Mouse (Mus musculus) intestine, embryonic 16.5 days (tissue): Measurements from ENCODE around the gene Ssr1. TPM values are rescaled to one million over a fixed set of nuclear protein-coding genes. Genes with fewer than 3 reads are reported as not detected.

Experiments
- ATAC-seq: fragments of 200-750 bp; cut with Nextera tagmentation; 2 replicates; pipeline ENCODE4 v1.8.0; 2017; ENCODE audit warnings: moderate TSS enrichment, moderate library complexity
- H3K27ac ChIP-seq: fragments of 300-500 bp; sonication (generic); 2 replicates; pipeline ENCODE4 v1.5.1; 2014; ENCODE audit warnings: mild to moderate bottlenecking, low read length
- H3K27me3 ChIP-seq: fragments of 300-500 bp; sonication (generic); replicated peaks from 2 replicates; pipeline ENCODE4 v1.6.1; 2014; ENCODE audit warnings: low read length, control low read depth, mixed read lengths; ENCODE audit not compliant: control insufficient read depth, insufficient read depth
- H3K36me3 ChIP-seq: fragments of 300-500 bp; sonication (generic); 2 replicates; pipeline ENCODE4 v1.6.1; 2014; ENCODE audit warnings: low read length, control low read depth; ENCODE audit not compliant: control insufficient read depth, insufficient read depth
- H3K4me1 ChIP-seq: fragments of 300-500 bp; sonication (generic); 2 replicates; pipeline ENCODE4 v1.6.1; 2014; ENCODE audit warnings: low read length, control low read depth, mixed read lengths; ENCODE audit not compliant: control insufficient read depth, insufficient read depth
- H3K4me2 ChIP-seq: fragments of 300-500 bp; sonication (generic); 2 replicates; pipeline ENCODE4 v1.6.1; 2014; ENCODE audit warnings: low read depth, low read length, control low read depth
- H3K4me3 ChIP-seq: fragments of 300-500 bp; sonication (generic); 2 replicates; pipeline ENCODE4 v1.5.1; 2014; ENCODE audit warnings: mild to moderate bottlenecking, low read length
- H3K9ac ChIP-seq: fragments of 300-500 bp; sonication (generic); 2 replicates; pipeline ENCODE4 v1.6.1; 2014; ENCODE audit warnings: low read depth, low read length
- H3K9me3 ChIP-seq: fragments of 300-500 bp; sonication (generic); 2 replicates; pipeline ENCODE4 v1.6.1; 2016; ENCODE audit warnings: low read length, control low read depth; ENCODE audit not compliant: control insufficient read depth
- whole genome bisulfite sequencing: fragments of 180-500 bp; shearing (Covaris S2); extraction: QIAGEN DNeasy Blood & Tissue Kit; methylation state at CpG from one replicate; pipeline ENCODE4 v1.1.7; 2014; 5-methylcytosine and 5-hydroxymethylcytosine counted together
- polyA plus RNA-seq: library from polyadenylated mRNA; unstranded; fragments of >200 nt; fragmentation: Nextera tagmentation; extraction: Ambion mirVana; gene quantifications from 2 replicates; pipeline ENCODE4 v1.2.1, GENCODE M21; 2015

The Ssr1 gene
- polyA plus RNA-seq, 1 experiment from 2014 or later = 129 TPM

DNA sequence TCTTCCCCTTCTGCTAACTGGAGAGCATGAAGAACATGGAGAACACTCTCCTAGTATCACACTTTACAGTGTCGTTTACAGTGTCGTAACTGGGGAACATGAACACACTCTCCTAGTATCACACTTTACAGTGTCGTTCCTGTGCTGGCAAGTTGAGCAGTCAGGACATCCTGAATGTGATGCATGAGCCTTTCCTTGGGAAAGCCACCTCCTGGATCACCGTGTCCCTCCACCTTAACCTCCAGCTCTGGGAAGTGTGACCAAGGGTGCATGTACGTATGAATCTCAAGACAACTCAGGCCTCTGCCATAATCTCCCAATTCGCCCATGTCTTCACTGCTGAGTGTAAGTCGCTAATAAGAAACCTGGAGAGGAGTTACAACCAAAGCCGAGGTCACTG is 4.3 kb downstream of the Ssr1 start:
- ATAC-seq = no peak
- 90% methylated on average over 8 of the region's 8 CpGs for WGBS
- H3K36me3 ChIP-seq = peaks cover 27% of the 10 kb centered on the region
- H3K4me2 ChIP-seq = no peak overlapping the region
- no peak overlapping the region for H3K9ac ChIP-seq
- H3K27me3 ChIP-seq = no peaks in the 10 kb centered on the region
- no peak overlapping the region for H3K27ac ChIP-seq
- no peaks in the 10 kb centered on the region for H3K9me3 ChIP-seq
- peaks cover 5% of the 10 kb centered on the region; the same call in 1 of the 2 replicates for H3K4me1 ChIP-seq
- H3K4me3 ChIP-seq = no peak overlapping the region

DNA sequence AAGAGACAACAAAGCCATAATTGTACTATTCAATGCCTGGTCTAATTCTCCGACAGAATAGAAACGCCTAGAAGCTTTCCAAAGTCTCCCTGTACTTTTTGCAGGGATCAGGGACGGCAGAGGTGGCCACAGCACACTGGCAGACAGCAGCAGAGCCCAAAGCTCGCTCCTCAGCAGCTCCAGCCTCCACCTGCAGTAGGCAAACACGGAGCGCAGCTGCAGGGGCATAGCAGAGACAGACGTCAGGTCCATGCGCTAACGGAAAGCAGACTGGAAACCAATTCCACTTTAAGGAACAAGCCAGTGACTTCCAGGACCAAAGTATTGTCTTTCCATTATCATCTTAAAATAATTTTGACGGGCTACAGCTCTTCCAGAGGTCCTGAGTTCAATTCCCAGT is 7.9 kb downstream of the Ssr1 start:
- Histone ChIP-seq H3K27me3 (no peaks in the 10 kb centered on the region), H3K36me3 (peaks cover 42% of the 10 kb centered on the region), H3K9ac (no peak overlapping the region), H3K4me1 (no peaks in the 10 kb centered on the region), H3K4me3 (no peak overlapping the region), H3K9me3 (no peaks in the 10 kb centered on the region), H3K4me2 (no peak overlapping the region), H3K27ac (no peak overlapping the region)
- ATAC-seq = no peak
- 86% methylated on average over 10 of the region's 10 CpGs for WGBS

DNA sequence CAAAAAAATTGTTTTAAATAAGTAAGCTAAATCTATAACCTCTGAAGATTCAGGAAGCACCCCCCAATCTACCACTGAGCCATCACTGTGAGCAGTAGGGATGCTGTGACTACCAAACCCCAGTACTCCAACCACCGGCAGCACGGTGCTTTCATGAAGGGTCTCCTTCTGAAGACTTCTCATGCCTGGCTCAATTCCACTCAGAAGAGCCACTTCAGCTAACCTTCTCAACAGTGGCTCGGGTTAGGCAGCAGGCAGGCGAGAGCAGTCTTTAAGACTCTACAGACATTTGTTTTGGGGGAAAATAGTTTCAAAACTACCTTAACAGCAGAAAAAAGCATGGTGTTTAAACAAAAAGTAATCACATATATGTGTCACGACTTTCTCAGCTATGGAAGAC is 13.0 kb downstream of the Ssr1 start:
- Histone ChIP-seq H3K9ac (no peak overlapping the region), H3K36me3 (peaks cover 25% of the 10 kb centered on the region), H3K4me3 (no peak overlapping the region), H3K4me2 (no peak overlapping the region), H3K4me1 (no peaks in the 10 kb centered on the region), H3K27me3 (no peaks in the 10 kb centered on the region), H3K9me3 (no peaks in the 10 kb centered on the region), H3K27ac (no peak overlapping the region)
- WGBS = 92% methylated on average over 5 of the region's 5 CpGs
- no peak for ATAC-seq

DNA sequence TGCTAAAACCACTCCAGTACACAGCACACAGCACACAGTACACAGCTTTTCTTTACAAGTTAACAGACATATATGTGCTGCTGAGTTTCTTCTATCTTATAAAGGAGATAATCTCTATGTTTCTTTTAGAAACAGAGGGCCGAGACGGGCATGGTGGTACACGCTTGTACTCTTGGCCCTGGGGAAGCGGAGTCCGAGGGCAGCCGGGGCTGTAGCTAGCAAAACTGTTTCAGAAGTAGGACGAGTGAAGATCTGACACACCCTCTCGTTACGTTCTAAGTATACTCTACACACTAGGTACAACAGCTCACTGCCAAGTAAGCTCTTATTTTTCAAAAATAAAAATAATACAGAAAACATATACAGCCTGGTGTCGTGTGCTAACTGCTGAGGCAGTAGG is 13.7 kb downstream of the Ssr1 start:
- Histone ChIP-seq H3K36me3 (peaks cover 24% of the 10 kb centered on the region), H3K4me1 (no peaks in the 10 kb centered on the region), H3K4me3 (no peak overlapping the region), H3K27ac (no peak overlapping the region), H3K27me3 (no peaks in the 10 kb centered on the region), H3K9me3 (no peaks in the 10 kb centered on the region), H3K9ac (no peak overlapping the region), H3K4me2 (no peak overlapping the region)
- WGBS = 94% methylated on average over 10 of the region's 10 CpGs
- no peak for ATAC-seq

DNA sequence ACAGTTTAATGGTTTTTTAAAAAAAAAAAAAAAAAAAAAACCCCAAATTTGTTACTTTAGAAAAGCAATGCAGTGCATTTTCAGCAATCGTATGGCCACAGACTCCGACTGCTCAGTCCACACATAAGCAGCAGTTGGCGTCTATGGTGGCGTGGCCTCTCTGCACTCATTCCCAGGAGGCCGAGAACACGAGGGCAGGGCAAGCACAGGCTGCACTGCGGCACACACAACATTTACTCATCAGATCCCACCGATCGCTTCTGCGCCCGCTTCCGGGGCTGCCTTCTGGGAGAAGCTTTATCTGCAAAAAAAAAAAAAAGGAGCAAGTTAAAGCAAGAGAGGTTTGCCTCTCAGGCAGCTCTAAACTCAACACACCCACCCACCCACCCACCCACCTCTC is 14.5 kb downstream of the Ssr1 start:
- H3K4me1 ChIP-seq = no peaks in the 10 kb centered on the region
- ATAC-seq = no peak
- H3K4me2 ChIP-seq = no peak overlapping the region
- no peak overlapping the region for H3K9ac ChIP-seq
- no peak overlapping the region for H3K4me3 ChIP-seq
- H3K27ac ChIP-seq = no peak overlapping the region
- no peaks in the 10 kb centered on the region for H3K27me3 ChIP-seq
- 94% methylated on average over 12 of the region's 12 CpGs for WGBS
- peaks cover 23% of the 10 kb centered on the region for H3K36me3 ChIP-seq
- no peaks in the 10 kb centered on the region for H3K9me3 ChIP-seq

DNA sequence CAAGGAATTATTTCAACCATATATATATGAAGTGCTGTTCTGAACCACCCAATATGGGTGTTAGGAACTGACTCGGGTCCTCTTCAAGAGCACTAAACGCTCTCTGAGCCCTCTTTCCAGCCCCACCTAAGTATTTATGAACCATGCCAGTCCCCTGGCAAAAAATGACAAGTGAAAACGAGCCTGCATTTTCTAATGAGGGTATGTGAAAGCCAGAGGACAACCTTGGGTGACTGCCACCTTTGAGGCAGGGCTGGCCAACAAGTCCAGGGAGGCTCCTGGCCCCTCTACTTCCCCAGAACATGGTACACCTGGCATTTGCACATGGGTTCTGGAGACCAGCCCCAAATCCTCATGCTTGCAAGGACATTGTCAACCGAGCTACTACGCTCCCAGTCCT is 19.3 kb downstream of the Ssr1 start:
- H3K27ac ChIP-seq = no peak overlapping the region
- ATAC-seq = no peak
- no peak overlapping the region for H3K9ac ChIP-seq
- no peak overlapping the region for H3K4me3 ChIP-seq
- H3K27me3 ChIP-seq = no peaks in the 10 kb centered on the region
- no peak overlapping the region for H3K4me2 ChIP-seq
- H3K36me3 ChIP-seq = peaks cover 7% of the 10 kb centered on the region; the same call in 1 of the 2 replicates
- H3K9me3 ChIP-seq = no peaks in the 10 kb centered on the region
- WGBS = 87% methylated on average over 5 of the region's 5 CpGs
- H3K4me1 ChIP-seq = peaks cover 5% of the 10 kb centered on the region

DNA sequence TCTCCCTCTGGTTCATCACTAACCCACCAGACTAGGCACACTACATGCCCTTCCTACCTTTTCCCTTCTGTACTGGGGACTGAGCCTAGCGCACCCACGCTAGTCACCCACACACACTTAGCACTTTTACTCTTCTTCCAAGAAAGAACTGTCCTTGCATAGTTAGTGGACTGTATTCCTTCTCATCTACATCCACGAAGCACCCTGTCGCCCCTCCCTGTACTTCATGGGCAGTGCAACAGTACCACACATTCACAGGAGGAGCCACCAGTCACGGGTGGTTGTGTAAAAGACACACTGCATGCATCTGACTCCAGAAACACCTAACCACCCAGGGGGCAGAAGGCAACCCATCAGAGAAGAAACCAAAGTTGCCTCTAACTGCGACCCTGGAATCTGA is 20.0 kb downstream of the Ssr1 start:
- 83% methylated on average over 6 of the region's 6 CpGs for WGBS
- H3K9me3 ChIP-seq = no peaks in the 10 kb centered on the region

DNA sequence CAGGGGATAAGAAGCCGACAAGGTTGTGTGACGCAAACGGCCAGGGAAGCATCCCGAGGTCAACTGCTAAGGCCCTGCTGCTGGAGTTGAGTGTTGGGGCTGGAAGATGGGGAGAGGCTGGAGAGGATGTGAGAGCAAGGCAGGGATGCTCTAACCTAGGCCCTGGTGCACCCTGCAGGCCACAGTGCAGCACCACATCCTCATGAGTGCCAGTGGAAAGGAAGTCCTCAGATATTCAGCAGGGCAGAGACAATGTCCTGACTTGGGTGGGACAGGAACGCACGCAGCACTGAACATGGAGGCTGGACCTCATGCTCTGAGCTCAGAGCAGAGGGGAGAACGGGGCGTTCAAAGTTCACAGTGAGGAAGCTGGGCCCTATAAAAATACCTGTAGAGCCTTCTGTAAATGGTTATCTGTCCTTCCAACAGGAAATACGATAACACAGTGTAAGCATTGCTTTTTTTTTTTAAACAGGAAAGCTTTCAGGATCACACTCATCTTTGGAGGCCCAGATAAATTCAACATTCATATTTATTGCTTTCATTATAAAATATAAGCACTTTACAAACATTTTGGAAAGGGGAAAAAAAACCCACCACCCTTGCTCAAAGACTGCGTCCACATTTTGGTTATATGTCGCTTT is 23.0 kb downstream of the Ssr1 start:
- no peak overlapping the region for H3K4me2 ChIP-seq
- peak overlapping the region; percentile 62 for H3K27ac ChIP-seq
- H3K4me1 ChIP-seq = peaks cover 20% of the 10 kb centered on the region
- WGBS = 63% methylated on average over 11 of the region's 11 CpGs
- no peak overlapping the region for H3K9ac ChIP-seq
- H3K9me3 ChIP-seq = no peaks in the 10 kb centered on the region
- 0 out of 2 replicates have a peak, but pooled peaks cover 4% of the 10 kb centered on the region for H3K36me3 ChIP-seq
- no peak overlapping the region for H3K4me3 ChIP-seq
- H3K27me3 ChIP-seq = no peaks in the 10 kb centered on the region
- ATAC-seq = peak; percentile 88

More for the DNA sequence above, 20.0 kb downstream of the Ssr1 start:
- H3K27ac ChIP-seq = no peak overlapping the region
- ATAC-seq = no peak
- peaks cover 7% of the 10 kb centered on the region; the same call in 1 of the 2 replicates for H3K36me3 ChIP-seq
- peaks cover 5% of the 10 kb centered on the region for H3K4me1 ChIP-seq
- H3K4me2 ChIP-seq = no peak overlapping the region
- H3K4me3 ChIP-seq = no peak overlapping the region
- H3K9ac ChIP-seq = no peak overlapping the region
- no peaks in the 10 kb centered on the region for H3K27me3 ChIP-seq

DNA sequence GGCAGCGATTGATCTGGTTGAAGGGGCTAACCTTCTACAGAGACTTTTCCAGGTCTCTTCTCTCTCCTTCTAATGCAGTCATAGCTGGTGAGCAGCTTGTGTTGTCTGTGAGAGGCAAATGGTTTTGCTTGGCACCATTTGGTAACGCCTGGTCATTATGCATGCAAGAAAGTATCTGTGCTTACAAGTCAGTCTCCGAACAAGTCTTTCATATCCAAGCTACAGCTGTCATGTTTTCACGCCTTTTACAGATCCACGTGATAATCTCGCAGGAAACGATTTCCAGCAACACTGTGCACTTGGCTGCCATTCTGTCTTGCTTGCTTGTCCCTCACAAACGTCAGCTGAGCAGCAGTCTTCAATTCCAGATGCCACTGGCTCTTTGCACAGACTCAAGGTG is 24.0 kb downstream of the Ssr1 start:
- no peaks in the 10 kb centered on the region for H3K27me3 ChIP-seq
- 66% methylated on average over 8 of the region's 8 CpGs for WGBS
- ATAC-seq = no peak

DNA sequence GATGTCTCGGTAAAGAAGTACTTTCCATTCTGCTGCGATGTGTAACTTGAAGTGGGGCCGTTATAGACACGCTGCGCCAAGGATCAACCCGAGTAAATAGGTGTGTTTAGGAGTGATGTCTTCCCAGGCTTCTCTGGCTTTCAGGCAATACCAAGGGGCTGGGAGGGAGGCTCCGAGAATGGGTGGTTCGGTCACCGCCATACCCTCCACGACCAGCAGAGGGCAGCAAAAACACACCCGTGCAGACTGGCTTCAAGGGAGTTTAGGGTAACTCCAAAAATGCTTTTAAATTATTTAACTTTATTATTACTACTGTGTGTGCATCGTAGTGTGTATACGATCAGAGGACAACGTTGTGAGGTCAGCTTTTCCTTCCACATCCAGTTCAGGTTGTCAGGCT is 24.7 kb downstream of the Ssr1 start:
- Histone ChIP-seq H3K9ac (no peak overlapping the region), H3K4me2 (no peak overlapping the region), H3K9me3 (no peaks in the 10 kb centered on the region), H3K27me3 (no peaks in the 10 kb centered on the region), H3K4me1 (peaks cover 37% of the 10 kb centered on the region), H3K4me3 (no peak overlapping the region), H3K36me3 (no peaks in the 10 kb centered on the region), H3K27ac (no peak overlapping the region)
- 8% methylated on average over 14 of the region's 14 CpGs for WGBS
- ATAC-seq = no peak

More for the DNA sequence above, 24.0 kb downstream of the Ssr1 start:
- Histone ChIP-seq H3K36me3 (no peaks in the 10 kb centered on the region), H3K4me2 (no peak overlapping the region), H3K9me3 (no peaks in the 10 kb centered on the region), H3K4me1 (peaks cover 30% of the 10 kb centered on the region), H3K4me3 (no peak overlapping the region), H3K27ac (no peak overlapping the region), H3K9ac (no peak overlapping the region)
